Mouse (Mus musculus) lung, embryonic 16.5 days (tissue): ENCODE measurements at regions not wholly inside any gene's neighbourhood (a gene's known extent, or its start where the extent isn't known, plus 50 kb on each side); places are given as distances from the start of the nearest gene placed in this dataset.

Experiments used
- ATAC-seq: fragments of 200-750 bp; cut with Nextera tagmentation; 2 replicates; pipeline ENCODE4 v1.8.0; 2017; ENCODE audit warnings: low read depth, mild to moderate bottlenecking, moderate library complexity
- H3K27ac ChIP-seq: fragments of 300-500 bp; sonication (generic); 2 replicates; pipeline ENCODE4 v1.5.1; 2014; ENCODE audit warnings: mild to moderate bottlenecking, control low read depth, low read length
- H3K27me3 ChIP-seq: fragments of 300-500 bp; sonication (generic); 2 replicates; pipeline ENCODE4 v1.6.1; 2014; ENCODE audit warnings: low read depth, low read length, mixed read lengths; ENCODE audit not compliant: control insufficient read depth, insufficient read depth
- H3K36me3 ChIP-seq: fragments of 300-500 bp; sonication (generic); 2 replicates; pipeline ENCODE4 v1.6.1; 2014; ENCODE audit warnings: low read length; ENCODE audit not compliant: control insufficient read depth, insufficient read depth
- H3K4me1 ChIP-seq: fragments of 300-500 bp; sonication (generic); replicated peaks from 2 replicates; pipeline ENCODE4 v1.6.1; 2014; ENCODE audit warnings: low read length, mixed read lengths; ENCODE audit not compliant: control insufficient read depth, insufficient read depth
- H3K4me2 ChIP-seq: fragments of 300-500 bp; sonication (generic); 2 replicates; pipeline ENCODE4 v1.6.1; 2014; ENCODE audit warnings: low read depth, low read length, control low read depth
- H3K4me3 ChIP-seq: fragments of 300-500 bp; sonication (generic); 2 replicates; pipeline ENCODE4 v1.5.1; 2014; ENCODE audit warnings: mild to moderate bottlenecking, low read length, control low read depth
- H3K9ac ChIP-seq: fragments of 300-500 bp; sonication (generic); 2 replicates; pipeline ENCODE4 v1.6.1; 2014; ENCODE audit warnings: low read length, control low read depth
- H3K9me3 ChIP-seq: fragments of 300-500 bp; sonication (generic); 2 replicates; pipeline ENCODE4 v1.6.1; 2016; ENCODE audit warnings: low read length; ENCODE audit not compliant: control insufficient read depth
- WGBS: fragments of 180-500 bp; shearing (Covaris S2); extraction: QIAGEN DNeasy Blood & Tissue Kit; methylation state at CpG from one replicate; pipeline ENCODE4 v1.1.7; 2014; 5-methylcytosine and 5-hydroxymethylcytosine counted together

GRCm38 (mm10) chr3:60292940-60293339, 179.7 kb upstream of the Mbnl1 start:
- Histone ChIP-seq H3K27me3 (no peaks in the 10 kb centered on the region), H3K9me3 (no peaks in the 10 kb centered on the region), H3K4me1 (no peaks in the 10 kb centered on the region), H3K36me3 (no peaks in the 10 kb centered on the region), H3K27ac (no peak overlapping the region), H3K4me3 (no peak overlapping the region), H3K9ac (no peak overlapping the region), H3K4me2 (no peak overlapping the region)
- ATAC-seq, result no peak
- WGBS, result 80% methylated on average over 2 of the region's 2 CpGs

- H3K27ac ChIP-seq, result no peak overlapping the region
- no peak overlapping the region for H3K4me3 ChIP-seq
- no peak for ATAC-seq
- H3K9ac ChIP-seq, result no peak overlapping the region
- no peaks in the 10 kb centered on the region for H3K36me3 ChIP-seq
- no peaks in the 10 kb centered on the region for H3K27me3 ChIP-seq
- no peak overlapping the region for H3K4me2 ChIP-seq
- no peaks in the 10 kb centered on the region for H3K4me1 ChIP-seq
- H3K9me3 ChIP-seq, result no peaks in the 10 kb centered on the region
- 88% methylated on average over 3 of the region's 3 CpGs for WGBS
These were observed 167.2 kb upstream of the Mbnl1 start for GRCm38 (mm10) chr3:60305399-60305798.

- Histone ChIP-seq H3K9me3 (no peaks in the 10 kb centered on the region), H3K4me3 (no peak overlapping the region), H3K9ac (no peak overlapping the region), H3K4me1 (peaks cover 6% of the 10 kb centered on the region; the same call in 1 of the 2 replicates), H3K4me2 (no peak overlapping the region), H3K27me3 (no peaks in the 10 kb centered on the region), H3K36me3 (no peaks in the 10 kb centered on the region), H3K27ac (0 out of 2 replicates have a peak overlapping the region, but pooled peaks have one; percentile 55)
- ATAC-seq, result no peak; the same call in 1 of the 2 replicates
- 67% methylated on average over 3 of the region's 3 CpGs for WGBS
These were observed 162.2 kb upstream of the Mbnl1 start for GRCm38 (mm10) chr3:60310402-60310801.

- no peak for ATAC-seq
- H3K9me3 ChIP-seq, result no peaks in the 10 kb centered on the region
- H3K36me3 ChIP-seq, result no peaks in the 10 kb centered on the region
- no peaks in the 10 kb centered on the region for H3K27me3 ChIP-seq
- WGBS, result 25% methylated on average over 3 of the region's 3 CpGs
- H3K4me2 ChIP-seq, result no peak overlapping the region
- no peak overlapping the region for H3K27ac ChIP-seq
- peaks cover 6% of the 10 kb centered on the region; the same call in 1 of the 2 replicates for H3K4me1 ChIP-seq
- no peak overlapping the region for H3K9ac ChIP-seq
- H3K4me3 ChIP-seq, result no peak overlapping the region
These were observed 161.5 kb upstream of the Mbnl1 start for GRCm38 (mm10) chr3:60311178-60311577.

- H3K4me1 ChIP-seq, result no peaks in the 10 kb centered on the region; the same call in 1 of the 2 replicates
- no peak overlapping the region for H3K9ac ChIP-seq
- no peaks in the 10 kb centered on the region for H3K36me3 ChIP-seq
- no peak overlapping the region for H3K4me2 ChIP-seq
- 48% methylated on average over 1 of the region's 1 CpGs for WGBS
- no peaks in the 10 kb centered on the region for H3K9me3 ChIP-seq
- H3K27me3 ChIP-seq, result no peaks in the 10 kb centered on the region
- H3K27ac ChIP-seq, result no peak overlapping the region
- H3K4me3 ChIP-seq, result no peak overlapping the region
- no peak for ATAC-seq
These were observed 152.3 kb upstream of the Mbnl1 start for GRCm38 (mm10) chr3:60320213-60320936.

GRCm38 (mm10) chr3:60323514-60323913, 149.1 kb upstream of the Mbnl1 start:
- Histone ChIP-seq H3K27ac (no peak overlapping the region), H3K9ac (no peak overlapping the region), H3K9me3 (no peaks in the 10 kb centered on the region), H3K4me1 (no peaks in the 10 kb centered on the region; the same call in 1 of the 2 replicates), H3K4me2 (no peak overlapping the region), H3K27me3 (no peaks in the 10 kb centered on the region), H3K4me3 (no peak overlapping the region), H3K36me3 (no peaks in the 10 kb centered on the region)
- no peak for ATAC-seq

- Histone ChIP-seq H3K4me3 (no peak overlapping the region), H3K4me2 (no peak overlapping the region), H3K4me1 (no peaks in the 10 kb centered on the region; the same call in 1 of the 2 replicates), H3K9me3 (no peaks in the 10 kb centered on the region), H3K36me3 (no peaks in the 10 kb centered on the region), H3K9ac (no peak overlapping the region), H3K27ac (no peak overlapping the region), H3K27me3 (no peaks in the 10 kb centered on the region)
- no peak; the same call in 1 of the 2 replicates for ATAC-seq
These were observed 148.2 kb upstream of the Mbnl1 start for GRCm38 (mm10) chr3:60324416-60324815.

GRCm38 (mm10) chr3:60324969-60325368, 147.7 kb upstream of the Mbnl1 start:
- H3K27me3 ChIP-seq, result no peaks in the 10 kb centered on the region
- no peak overlapping the region for H3K9ac ChIP-seq
- no peak overlapping the region for H3K4me2 ChIP-seq
- no peak for ATAC-seq
- peak overlapping the region; percentile 57 for H3K27ac ChIP-seq
- H3K4me3 ChIP-seq, result no peak overlapping the region
- H3K36me3 ChIP-seq, result no peaks in the 10 kb centered on the region
- H3K9me3 ChIP-seq, result no peaks in the 10 kb centered on the region
- no peaks in the 10 kb centered on the region; the same call in 1 of the 2 replicates for H3K4me1 ChIP-seq

- Histone ChIP-seq H3K36me3 (no peaks in the 10 kb centered on the region), H3K4me1 (no peaks in the 10 kb centered on the region), H3K9me3 (no peaks in the 10 kb centered on the region), H3K27me3 (no peaks in the 10 kb centered on the region), H3K9ac (no peak overlapping the region), H3K4me3 (no peak overlapping the region), H3K27ac (no peak overlapping the region), H3K4me2 (no peak overlapping the region)
- no peak for ATAC-seq
These were observed 140.2 kb upstream of the Mbnl1 start for GRCm38 (mm10) chr3:60332460-60332859.

- H3K27ac ChIP-seq, result no peak overlapping the region
- H3K4me3 ChIP-seq, result no peak overlapping the region
- no peaks in the 10 kb centered on the region for H3K4me1 ChIP-seq
- H3K9me3 ChIP-seq, result no peaks in the 10 kb centered on the region
- no peak for ATAC-seq
- H3K27me3 ChIP-seq, result no peaks in the 10 kb centered on the region
- no peaks in the 10 kb centered on the region for H3K36me3 ChIP-seq
- H3K9ac ChIP-seq, result no peak overlapping the region
- no peak overlapping the region for H3K4me2 ChIP-seq
- WGBS, result 73% methylated on average over 2 of the region's 2 CpGs
These were observed 139.0 kb upstream of the Mbnl1 start for GRCm38 (mm10) chr3:60333669-60334068.
